Mouse (Mus musculus) thymus, adult 2 months (tissue): ENCODE results near the gene Rrad.
A peak's percentile ranks its signal among the peaks of the same experiment; 100 is the strongest.

Source experiments
- CTCF ChIP-seq: fragments of 200-500 bp; IDR thresholded peaks from 2 replicates; pipeline ENCODE4 v1.5.1; 2012; ENCODE audit warnings: mild to moderate bottlenecking, control low read depth, low read length, moderate library complexity, borderline replicate concordance; ENCODE audit not compliant: control insufficient read depth, poor library complexity, insufficient read depth; ENCODE audit errors: extremely low read depth
- POLR2A ChIP-seq: fragments of 200-500 bp; IDR thresholded peaks from 2 replicates; pipeline ENCODE4 v1.6.1; 2012; ENCODE audit warnings: mild to moderate bottlenecking, low read length, control low read depth, moderate library complexity; ENCODE audit not compliant: control insufficient read depth, poor library complexity, insufficient read depth; ENCODE audit errors: extremely low read depth

DNA sequence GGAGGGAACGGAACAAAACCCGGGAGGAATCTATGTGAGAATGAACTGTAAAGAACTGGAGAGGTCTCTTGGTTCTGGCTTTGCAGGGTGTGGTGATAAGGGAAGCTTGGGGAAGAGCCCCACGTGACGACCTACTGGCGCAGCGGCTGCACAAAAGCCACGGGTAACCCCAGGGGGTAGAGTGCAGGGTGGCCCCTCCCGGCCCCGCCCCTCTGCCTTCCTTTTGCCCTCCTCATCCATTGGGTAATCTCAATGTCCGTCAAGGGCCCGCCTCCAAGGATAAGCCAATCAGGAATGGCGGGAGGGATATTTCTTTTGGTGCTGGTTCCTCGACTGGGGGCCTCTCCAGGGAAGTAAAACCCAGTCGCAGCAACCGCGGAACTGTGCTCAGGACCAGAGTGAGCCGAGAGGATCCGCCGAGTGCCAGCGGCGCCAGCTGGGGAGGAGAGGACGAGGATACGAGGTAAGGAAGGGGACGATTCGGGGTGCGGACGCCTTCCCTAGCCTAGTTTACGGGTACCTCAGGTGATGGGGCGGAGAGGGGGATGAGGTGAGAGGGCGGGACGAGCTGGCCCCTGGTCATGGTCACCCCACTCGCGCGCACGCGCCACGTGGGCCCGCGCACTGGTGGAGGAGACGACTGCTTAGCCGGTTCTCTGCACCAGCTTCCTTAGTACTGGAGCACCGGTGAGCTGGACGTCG, 39.8 kb downstream of the Rrad start, which contains the start of gene Pdp2:
- no peak for TF ChIP-seq CTCF
- peak; percentile 71 for TF ChIP-seq POLR2A
